Mouse (Mus musculus) ovary, postnatal 10 days (tissue): ENCODE measurements around the gene Hoxb3.

Source experiments
- DNase-seq: peaks from one replicate; pipeline ENCODE4 v3.0.0; 2022; ENCODE audit warnings: low spot score

Gene Hoxb3

GRCm38 (mm10) chr11:96338957-96339855, 16.1 kb downstream of the Hoxb3 start:
- no peak for DNase-seq

GRCm38 (mm10) chr11:96340698-96341365, 17.7 kb downstream of the Hoxb3 start:
- no peak for DNase-seq

GRCm38 (mm10) chr11:96341701-96342575, 18.8 kb downstream of the Hoxb3 start:
- DNase-seq = no peak

DNA sequence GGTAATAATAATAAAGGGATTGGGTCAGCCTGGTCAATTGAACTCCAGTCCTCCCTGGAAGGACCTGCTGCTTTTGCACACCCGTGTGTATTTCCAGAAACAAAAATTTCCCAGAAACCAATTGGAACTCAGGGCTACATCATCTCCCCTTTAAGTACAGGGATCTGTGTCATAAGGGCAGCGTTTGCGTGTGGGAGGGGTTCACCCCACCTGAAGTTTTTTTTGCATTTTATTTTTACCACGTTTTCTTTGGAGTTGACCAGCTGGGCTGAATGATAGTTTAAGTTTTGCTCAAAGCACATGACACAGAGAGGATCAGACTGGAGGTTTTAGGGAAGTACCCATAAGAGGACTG, 19.4 kb downstream of the Hoxb3 start:
- DNase-seq = no peak

DNA sequence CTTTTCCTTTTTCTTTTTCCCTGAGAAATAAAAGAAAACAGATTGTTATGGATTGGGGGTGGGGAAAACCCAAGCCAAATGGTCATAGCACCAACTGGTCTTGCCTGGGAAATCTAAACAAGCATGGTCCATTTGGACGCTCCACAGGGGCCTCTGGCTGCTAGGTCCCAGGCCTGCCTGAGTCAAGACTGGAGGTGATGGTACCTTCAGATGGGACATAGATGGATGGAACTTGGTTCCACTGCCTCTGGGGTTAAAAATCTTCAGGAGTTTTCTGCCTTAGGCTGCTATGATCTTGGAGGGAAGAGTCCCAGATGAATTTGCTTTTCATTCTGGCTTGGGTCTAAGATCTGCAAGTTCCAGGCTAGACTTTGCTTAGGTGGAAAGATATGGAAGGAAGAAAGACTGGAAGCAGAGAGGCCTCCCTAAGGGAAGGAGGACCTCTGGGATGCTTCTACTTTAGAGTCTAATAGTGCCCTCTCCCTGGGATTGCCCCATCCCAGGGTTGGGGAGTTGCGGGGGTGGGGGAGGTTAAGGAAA, 20.1 kb downstream of the Hoxb3 start:
- no peak for DNase-seq

DNA sequence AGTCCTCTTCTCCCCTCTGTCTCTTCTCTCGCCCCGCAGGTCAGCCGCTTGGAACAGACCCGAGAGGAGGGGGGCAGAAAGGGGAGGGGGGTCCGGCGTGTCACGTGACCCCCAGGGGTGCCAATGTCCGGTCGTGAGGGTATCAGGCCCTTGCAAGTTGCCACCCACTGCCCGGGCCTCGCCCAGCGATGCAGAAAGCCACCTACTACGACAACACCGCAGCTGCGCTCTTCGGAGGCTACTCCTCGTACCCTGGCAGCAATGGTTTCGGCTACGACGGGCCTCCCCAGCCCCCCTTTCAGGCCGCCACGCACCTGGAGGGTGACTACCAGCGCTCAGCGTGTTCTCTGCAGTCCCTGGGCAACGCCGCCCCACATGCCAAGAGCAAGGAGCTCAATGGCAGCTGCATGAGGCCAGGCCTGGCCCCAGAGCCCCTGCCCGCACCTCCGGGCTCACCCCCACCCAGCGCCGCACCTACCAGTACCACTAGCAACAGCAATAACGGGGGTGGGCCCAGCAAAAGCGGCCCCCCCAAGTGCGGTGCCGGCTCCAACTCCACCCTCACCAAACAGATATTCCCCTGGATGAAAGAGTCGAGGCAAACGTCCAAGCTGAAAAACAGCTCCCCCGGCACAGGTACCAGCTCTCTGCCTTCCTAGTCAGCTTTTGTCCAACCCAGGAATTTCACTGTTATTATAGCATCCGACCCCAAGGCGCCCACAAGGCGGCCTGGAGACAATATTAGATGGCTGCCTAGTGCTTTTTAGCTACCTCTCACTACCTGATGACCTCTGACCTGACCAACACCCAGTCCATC, 21.1 kb downstream of the Hoxb3 start:
- no peak for DNase-seq

- no peak for DNase-seq
These were observed 21.7 kb downstream of the Hoxb3 start for GRCm38 (mm10) chr11:96344878-96345159.

DNA sequence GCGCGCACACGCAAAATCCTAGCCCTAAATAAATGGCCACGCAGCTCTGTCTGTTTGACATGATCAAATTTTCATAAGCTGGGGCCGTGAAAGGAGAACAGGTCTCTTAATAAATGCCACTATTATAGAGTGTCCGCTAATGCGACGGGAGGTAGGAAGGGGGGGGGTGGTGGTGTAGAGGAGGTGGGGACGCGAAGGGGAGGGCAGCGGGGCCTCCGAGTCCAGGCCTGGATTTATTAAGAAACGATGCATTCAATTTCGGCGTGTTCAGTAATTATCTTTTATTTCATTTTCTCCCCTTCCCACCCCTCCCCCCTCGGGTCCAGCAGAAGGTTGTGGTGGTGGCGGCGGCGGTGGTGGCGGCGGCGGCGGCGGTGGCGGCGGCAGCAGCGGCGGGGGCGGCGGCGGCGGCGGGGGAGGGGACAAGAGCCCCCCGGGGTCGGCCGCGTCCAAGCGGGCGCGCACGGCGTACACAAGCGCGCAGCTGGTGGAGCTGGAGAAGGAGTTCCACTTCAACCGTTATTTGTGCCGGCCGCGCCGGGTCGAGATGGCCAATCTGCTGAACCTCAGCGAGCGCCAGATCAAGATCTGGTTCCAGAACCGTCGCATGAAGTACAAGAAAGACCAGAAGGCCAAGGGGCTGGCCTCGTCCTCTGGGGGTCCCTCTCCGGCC, 22.2 kb downstream of the Hoxb3 start:
- DNase-seq = no peak

- no peak for DNase-seq
These were observed 23.0 kb downstream of the Hoxb3 start for GRCm38 (mm10) chr11:96345893-96346806.

DNA sequence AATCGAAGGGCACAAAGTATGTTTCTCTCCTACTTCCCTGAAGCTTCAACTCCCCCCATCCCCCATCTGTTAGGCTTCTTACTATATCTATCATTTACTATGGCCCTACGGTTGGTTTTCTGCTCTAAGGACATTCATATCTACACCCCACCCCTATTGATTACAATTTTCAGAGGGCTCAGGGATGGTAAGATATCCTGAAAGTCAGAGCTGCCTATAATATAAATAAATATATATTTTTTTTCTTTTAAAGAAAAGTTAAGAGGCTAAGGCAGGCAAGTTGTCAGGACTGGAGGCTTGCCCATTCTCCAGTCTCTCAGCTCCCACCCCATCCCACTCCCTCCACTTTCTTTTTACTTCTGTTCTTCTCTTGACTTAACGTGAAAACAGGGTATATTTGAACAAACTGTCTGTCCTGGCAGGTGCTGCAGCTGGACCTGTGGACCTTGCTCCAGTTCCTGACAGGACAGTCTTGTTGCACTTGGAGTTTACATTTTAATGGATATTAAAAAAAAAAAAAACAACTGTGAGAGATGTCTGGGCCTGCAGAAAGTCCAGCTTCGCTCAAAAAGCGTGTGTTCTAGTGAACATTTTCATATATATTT, 23.9 kb downstream of the Hoxb3 start:
- DNase-seq = no peak

DNA sequence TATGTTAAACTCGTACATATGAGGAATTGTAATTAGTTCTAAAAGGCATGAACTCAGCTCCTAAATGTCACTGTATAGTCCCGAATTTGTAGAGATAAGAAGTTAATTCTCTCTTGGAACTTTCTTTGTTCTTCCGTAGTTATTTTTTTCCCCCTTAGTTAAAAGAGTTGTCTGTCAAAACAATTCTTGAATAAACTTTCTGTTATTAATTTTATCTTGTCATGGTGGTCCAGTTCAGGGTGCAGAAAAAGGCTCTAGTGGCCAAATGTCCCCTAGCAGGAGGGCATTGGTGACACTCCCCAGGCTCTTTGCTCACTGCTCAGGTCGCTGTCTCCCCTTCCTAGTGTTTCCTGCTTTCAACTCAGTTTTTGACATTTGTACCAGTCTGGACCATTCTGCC, 24.6 kb downstream of the Hoxb3 start:
- no peak for DNase-seq

DNA sequence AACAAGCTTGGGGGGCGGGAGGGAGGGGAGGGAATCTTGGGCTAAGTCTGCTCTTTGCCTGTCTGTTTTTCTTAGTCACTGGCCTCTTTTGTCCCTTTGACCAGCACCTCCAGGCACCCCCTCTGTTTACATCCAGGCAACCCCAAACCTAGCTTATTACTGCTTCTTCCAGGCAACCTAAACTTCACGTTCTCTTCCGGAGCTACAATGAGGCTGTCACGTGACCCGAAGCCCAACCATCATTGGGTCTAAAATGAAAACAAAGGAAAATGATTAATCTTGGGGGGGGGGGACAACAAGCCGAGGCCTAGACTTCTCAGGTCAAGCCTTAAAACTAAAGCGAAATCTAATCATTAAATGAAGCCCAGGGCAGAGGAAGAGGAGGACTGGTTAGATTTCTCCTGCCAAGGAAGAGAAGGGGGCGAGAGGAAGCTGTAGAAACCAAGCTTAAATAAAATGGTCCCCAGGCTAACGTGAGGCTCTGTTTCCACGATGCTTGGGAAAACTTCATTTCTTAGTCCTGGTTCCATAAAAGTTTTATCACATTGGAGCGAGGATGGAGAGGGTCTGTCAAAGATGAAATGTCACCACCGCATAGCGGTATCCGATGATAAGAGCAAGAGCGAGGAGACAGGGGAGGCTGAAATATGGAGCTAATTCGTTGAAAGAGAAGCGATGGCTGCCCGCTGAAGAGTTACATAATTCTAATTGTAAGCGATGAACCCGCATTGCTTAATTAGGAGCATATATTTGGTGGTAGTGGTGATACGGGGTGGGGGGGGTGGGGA, 25.2 kb downstream of the Hoxb3 start:
- no peak for DNase-seq

GRCm38 (mm10) chr11:96348988-96349387, 25.9 kb downstream of the Hoxb3 start:
- no peak for DNase-seq

GRCm38 (mm10) chr11:96349491-96350340, 26.6 kb downstream of the Hoxb3 start:
- no peak for DNase-seq

- no peak for DNase-seq
These were observed 27.2 kb downstream of the Hoxb3 start, which contains the start of gene Hoxb2 for GRCm38 (mm10) chr11:96350341-96350624. Hoxb2 (plus strand) TSS chr11:96350525.

- DNase-seq = no peak
These were observed 27.7 kb downstream of the Hoxb3 start for GRCm38 (mm10) chr11:96350791-96351190.

- no peak for DNase-seq
These were observed 28.2 kb downstream of the Hoxb3 start for GRCm38 (mm10) chr11:96351312-96351711.

DNA sequence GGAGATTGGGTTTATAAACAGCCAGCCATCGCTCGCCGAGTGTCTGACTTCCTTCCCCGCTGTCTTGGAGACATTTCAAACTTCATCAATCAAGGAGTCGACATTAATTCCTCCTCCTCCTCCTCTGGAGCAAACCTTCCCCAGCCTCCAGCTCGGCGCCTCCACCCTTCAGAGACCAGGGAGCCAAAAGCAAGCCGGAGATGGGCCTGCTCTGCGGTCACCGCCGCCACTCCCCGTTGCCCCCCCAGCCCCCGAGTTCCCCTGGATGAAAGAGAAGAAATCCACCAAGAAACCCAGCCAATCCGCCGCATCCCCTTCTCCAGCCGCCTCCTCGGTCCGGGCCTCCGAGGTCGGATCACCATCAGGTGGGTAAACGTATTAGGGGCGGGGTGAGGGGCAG, 28.7 kb downstream of the Hoxb3 start:
- no peak for DNase-seq
